Mouse (Mus musculus): ENCODE measurements around the gene Exoc2.

DNA sequence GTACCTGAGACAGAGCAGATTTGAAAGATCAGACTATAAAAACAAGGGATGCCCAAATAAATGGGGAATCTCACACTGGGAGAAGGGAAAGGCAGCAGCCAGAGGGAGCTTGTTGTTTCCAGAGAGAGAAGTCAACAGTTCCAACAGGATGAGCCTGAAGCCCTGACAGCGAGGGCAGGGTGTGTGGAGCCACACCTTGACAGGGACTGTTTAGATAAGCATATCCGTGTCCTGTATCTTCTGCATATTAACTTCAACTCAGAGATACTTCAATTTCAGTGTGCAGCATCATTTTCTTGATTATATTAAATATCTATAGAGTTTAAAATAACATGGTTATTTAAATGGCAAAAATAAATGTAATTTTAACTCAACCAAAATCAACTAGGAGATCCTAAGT lies 13.2 kb downstream of the Exoc2 start:
- TF ChIP-seq CTCF (IDR thresholded peaks at IDR 0.05; ENCODE audit: low read depth) = peak; percentile 19; the same call in 1 of the 2 replicates
- peak; percentile 55; the same call in 1 of the 2 replicates for TF ChIP-seq EP300 (IDR thresholded peaks at IDR 0.05; ENCODE audit: low read depth)
